Comparison of ENCODE assay signal across 9 mouse cellular contexts in genomic region chr17:25835301-25835700, GRCm38 (mm10). TPM values are rescaled to one million over a fixed set of nuclear protein-coding genes. Genes with fewer than 3 reads are reported as not detected.
DNase-seq lines count a peak whose midpoint lies in the region; ATAC-seq and TF ChIP-seq lines count a peak whose summit lies in the region.
"Had no signal": no experiment of that assay in that cellular context is flagged by ENCODE, and none has a peak within 500 bp of the region (broad histone marks: within the 10 kb centered on the region; RNA-seq: fewer than 3 reads in every experiment).

No protein-coding gene starts in this region.

- WGBS in intestine, postnatal 0 days, result 89% methylated on average over 7 of the region's 7 CpGs
- 94% methylated on average over 7 of the region's 7 CpGs for WGBS in neural tube, embryonic 15.5 days

- H3K9ac ChIP-seq in intestine, postnatal 0 days (ENCODE audit: low read depth, low read length), result no peak overlapping the region
- peak overlapping the region; percentile 92; the same call in 1 of the 2 replicates for H3K9ac ChIP-seq in neural tube, embryonic 15.5 days (replicated peaks)

- no peak for TF ChIP-seq CTCF in layer of hippocampus, adult 2 months (conservative IDR thresholded peaks at IDR 0.05)
- no peak for TF ChIP-seq CTCF in intestine, postnatal 0 days (IDR thresholded peaks at IDR 0.05; ENCODE audit: low read depth)

- H3K9me3 ChIP-seq in intestine, postnatal 0 days (ENCODE audit: control insufficient read depth), result no peaks in the 10 kb centered on the region
- no peaks in the 10 kb centered on the region for H3K9me3 ChIP-seq in neural tube, embryonic 15.5 days (replicated peaks)

- peaks cover 41% of the 10 kb centered on the region for H3K36me3 ChIP-seq in intestine, postnatal 0 days (ENCODE audit: control insufficient read depth, insufficient read depth)
- H3K36me3 ChIP-seq in neural tube, embryonic 15.5 days, result peaks cover 44% of the 10 kb centered on the region

- peaks cover 11% of the 10 kb centered on the region; the same call in 1 of the 2 replicates for H3K4me1 ChIP-seq in intestine, postnatal 0 days (replicated peaks; ENCODE audit: control insufficient read depth, insufficient read depth, low read length)
- peaks cover 76% of the 10 kb centered on the region for H3K4me1 ChIP-seq in neural tube, embryonic 15.5 days

- no peak for ATAC-seq in intestine, postnatal 0 days
- ATAC-seq in neural tube, embryonic 15.5 days (ENCODE audit: low FRiP score), result no peak

- peak overlapping the region; percentile 93 for H3K4me2 ChIP-seq in intestine, postnatal 0 days (replicated peaks; ENCODE audit: low read depth)
- peak overlapping the region; percentile 98 for H3K4me2 ChIP-seq in neural tube, embryonic 15.5 days

- peak overlapping the region; percentile 99 for H3K27ac ChIP-seq in layer of hippocampus, adult 2 months
- H3K27ac ChIP-seq in intestine, postnatal 0 days (ENCODE audit: low read depth, low read length), result no peak overlapping the region
- H3K27ac ChIP-seq in neural tube, embryonic 15.5 days (replicated peaks), result 0 out of 2 replicates have a peak overlapping the region, but pooled peaks have one; percentile 13

- H3K4me3 ChIP-seq in layer of hippocampus, adult 2 months, result no peak overlapping the region; the same call in 1 of the 2 replicates
- no peak overlapping the region for H3K4me3 ChIP-seq in intestine, postnatal 0 days (ENCODE audit: low read depth, low read length)
- H3K4me3 ChIP-seq in neural tube, embryonic 15.5 days (replicated peaks), result peak overlapping the region; percentile 58; the same call in 1 of the 2 replicates

- no peaks in the 10 kb centered on the region for H3K27me3 ChIP-seq in intestine, postnatal 0 days (replicated peaks; ENCODE audit: control insufficient read depth, insufficient read depth, low read length)
- H3K27me3 ChIP-seq in neural tube, embryonic 15.5 days (replicated peaks), result no peaks in the 10 kb centered on the region

- peak; percentile 57 for DNase-seq in cerebellum, adult 9-10 months
- DNase-seq in cerebellum, postnatal 14 days, result no peak
- no peak for DNase-seq in layer of hippocampus, adult 2 months (ENCODE audit: low spot score in 2 of 2)
- DNase-seq in layer of hippocampus, postnatal 36 days, result no peak
- no peak for DNase-seq in spleen, postnatal 36 days (ENCODE audit: low spot score in 2 of 2)
- no peak for DNase-seq in right cerebral cortex, postnatal 4 days
- DNase-seq: right cerebral cortex, postnatal 25 days had no signal

RNA-seq across cellular contexts. Expression of gene Rhbdl1, which starts 1.8 kb away (rescaled TPM):
- total RNA-seq in layer of hippocampus, adult 2 months (2021), result 10 to 100 TPM; 43.0 to 44.8 TPM
- 10 to 100 TPM; 47.9 to 49.0 TPM for total RNA-seq in layer of hippocampus, postnatal 36 days (2021)
- 1.4 and 1.9 TPM in 2 replicates for polyA plus RNA-seq in intestine, postnatal 0 days (2015; fragmentation: Nextera tagmentation; extraction: Ambion mirVana)
- polyA plus RNA-seq in neural tube, embryonic 15.5 days (2015; fragmentation: Nextera tagmentation; extraction: Ambion mirVana), result 45.9 and 56.9 TPM in 2 replicates

RNA-seq across cellular contexts. Expression of gene Stub1, which starts 2.1 kb away (rescaled TPM):
- 100 to 1,000 TPM; 164 to 175 TPM for total RNA-seq in layer of hippocampus, adult 2 months (2021)
- 100 to 1,000 TPM; 163 to 164 TPM for total RNA-seq in layer of hippocampus, postnatal 36 days (2021)
- 245 and 246 TPM in 2 replicates for polyA plus RNA-seq in intestine, postnatal 0 days (2015; fragmentation: Nextera tagmentation; extraction: Ambion mirVana)
- polyA plus RNA-seq in neural tube, embryonic 15.5 days (2015; fragmentation: Nextera tagmentation; extraction: Ambion mirVana), result 380 TPM in 2 replicates

RNA-seq across cellular contexts. Expression of gene Gm20683, which starts 6.3 kb away (rescaled TPM):
- 10 to 100 TPM; 30.0 to 33.9 TPM for total RNA-seq in layer of hippocampus, adult 2 months (2021)
- total RNA-seq in layer of hippocampus, postnatal 36 days (2021), result 10 to 100 TPM; 29.0 to 30.4 TPM
- 0.54 and 0.90 TPM in 2 replicates for polyA plus RNA-seq in intestine, postnatal 0 days (2015; fragmentation: Nextera tagmentation; extraction: Ambion mirVana)
- 11.6 and 14.6 TPM in 2 replicates for polyA plus RNA-seq in neural tube, embryonic 15.5 days (2015; fragmentation: Nextera tagmentation; extraction: Ambion mirVana)

RNA-seq across cellular contexts. Expression of gene Jmjd8, which starts 6.6 kb away (rescaled TPM):
- total RNA-seq in layer of hippocampus, adult 2 months (2021), result 10 to 100 TPM; 58.0 to 61.1 TPM
- total RNA-seq in layer of hippocampus, postnatal 36 days (2021), result 10 to 100 TPM; 58.1 to 61.0 TPM
- 22.7 and 23.0 TPM in 2 replicates for polyA plus RNA-seq in intestine, postnatal 0 days (2015; fragmentation: Nextera tagmentation; extraction: Ambion mirVana)
- 48.5 and 49.8 TPM in 2 replicates for polyA plus RNA-seq in neural tube, embryonic 15.5 days (2015; fragmentation: Nextera tagmentation; extraction: Ambion mirVana)

RNA-seq across cellular contexts. Expression of gene Rhot2, which starts 9.3 kb away (rescaled TPM):
- 100 to 1,000 TPM in 1 of 2 experiments, 10 to 100 TPM in 1; 95.9 to 107 TPM for total RNA-seq in layer of hippocampus, adult 2 months (2021)
- total RNA-seq in layer of hippocampus, postnatal 36 days (2021), result 100 to 1,000 TPM; 102 to 103 TPM
- polyA plus RNA-seq in intestine, postnatal 0 days (2015; fragmentation: Nextera tagmentation; extraction: Ambion mirVana), result 18.1 and 20.4 TPM in 2 replicates
- 17.8 and 23.0 TPM in 2 replicates for polyA plus RNA-seq in neural tube, embryonic 15.5 days (2015; fragmentation: Nextera tagmentation; extraction: Ambion mirVana)
